Mouse (Mus musculus): ENCODE data around the gene Wnt10b.

GRCm38 (mm10) chr15:98777762-98778161, at the start of gene Wnt10b:
- TF ChIP-seq GATA1 (IDR thresholded peaks at IDR 0.05; ENCODE audit: borderline replicate concordance, low read length) (no peak), FLI1 (IDR thresholded peaks at IDR 0.05; ENCODE audit: low read length) (no peak)
